13 mouse cellular contexts compared by ENCODE assay signal in genomic region chr15:103010112-103010846, GRCm38 (mm10). TPM values are rescaled to one million over a fixed set of nuclear protein-coding genes. Genes with fewer than 3 reads are reported as not detected.
A peak's percentile ranks its signal among the peaks of the same experiment; 100 is the strongest.
DNase-seq lines count a peak whose midpoint lies in the region; ATAC-seq and TF ChIP-seq lines count a peak whose summit lies in the region.
"Had no signal": no experiment of that assay in that cellular context is flagged by ENCODE, and none has a peak within 500 bp of the region (broad histone marks: within the 10 kb centered on the region; RNA-seq: fewer than 3 reads in every experiment).

No protein-coding gene starts in this region.

- no peaks in the 10 kb centered on the region for H3K36me3 ChIP-seq in intestine, embryonic 14.5 days (ENCODE audit: control insufficient read depth, insufficient read depth, low read length)
- H3K36me3 ChIP-seq in small intestine, adult 2 months (ENCODE audit: control insufficient read depth, insufficient read depth, low read length) = no peaks in the 10 kb centered on the region
- H3K36me3 ChIP-seq: heart, embryonic 12.5 days had no signal

- H3K4me2 ChIP-seq in intestine, embryonic 14.5 days (ENCODE audit: low read length) = peak overlapping the region; percentile 62
- H3K4me2 ChIP-seq: heart, embryonic 12.5 days had no signal

- H3K9ac ChIP-seq in intestine, embryonic 14.5 days (ENCODE audit: low read length) = peak overlapping the region; percentile 69
- H3K9ac ChIP-seq: heart, embryonic 12.5 days had no signal

- no peak for TF ChIP-seq CTCF in small intestine, adult 2 months (IDR thresholded peaks at IDR 0.05; ENCODE audit: extremely low read depth, insufficient read length, insufficient replicate concordance, low read depth, low read length)

- TF ChIP-seq POLR2A in small intestine, adult 2 months (IDR thresholded peaks at IDR 0.05; ENCODE audit: low read depth, low read length) = no peak

- H3K27ac ChIP-seq in intestine, embryonic 14.5 days (ENCODE audit: low read depth) = peak overlapping the region; percentile 71
- H3K27ac ChIP-seq in small intestine, adult 2 months (ENCODE audit: insufficient read depth, low read depth, low read length) = peak overlapping the region; percentile 68

- peak; percentile 52 for DNase-seq in kidney, postnatal 10 days
- DNase-seq in kidney, adult 8-10 months = no peak
- DNase-seq in adrenal gland, postnatal 25 days = peak; percentile 54
- no peak for DNase-seq in intestine, embryonic 14.5 days (ENCODE audit: low spot score)
- DNase-seq in layer of hippocampus, postnatal 36 days = no peak
- no peak for DNase-seq in embryo, embryonic 11 days
- DNase-seq: cerebellum, adult 2 months; lung, postnatal 36 days had no signal

- WGBS in intestine, embryonic 14.5 days = 3% methylated on average over 31 of the region's 31 CpGs
- WGBS in small intestine, adult 2 months = 6% methylated on average over 31 of the region's 31 CpGs

- peaks cover 36% of the 10 kb centered on the region for H3K4me1 ChIP-seq in intestine, embryonic 14.5 days (replicated peaks; ENCODE audit: control insufficient read depth, insufficient read depth, low read length)
- H3K4me1 ChIP-seq in small intestine, adult 2 months (ENCODE audit: control insufficient read depth, insufficient read depth, insufficient read length, low read length) = peaks cover 2% of the 10 kb centered on the region

- H3K27me3 ChIP-seq in intestine, embryonic 14.5 days (replicated peaks; ENCODE audit: control insufficient read depth, insufficient read depth, low read length) = peaks cover 89% of the 10 kb centered on the region
- H3K27me3 ChIP-seq in small intestine, adult 2 months (ENCODE audit: control insufficient read depth, insufficient read depth, low read length) = peaks cover 71% of the 10 kb centered on the region

- ATAC-seq in intestine, embryonic 14.5 days (replicated peaks; ENCODE audit: low FRiP score, low TSS enrichment, low read depth) = no peak

- H3K9me3 ChIP-seq in intestine, embryonic 14.5 days (ENCODE audit: control insufficient read depth, low read length) = no peaks in the 10 kb centered on the region
- H3K9me3 ChIP-seq: heart, embryonic 12.5 days had no signal

- H3K4me3 ChIP-seq in intestine, embryonic 14.5 days (ENCODE audit: low read depth, low read length) = peak overlapping the region; percentile 47
- peak overlapping the region; percentile 54 for H3K4me3 ChIP-seq in small intestine, adult 2 months (ENCODE audit: low read depth, low read length)
- H3K4me3 ChIP-seq: heart, embryonic 12.5 days; myocyte had no signal

RNA-seq across cellular contexts. Expression of gene Hoxc4, which starts 8.5 kb away (rescaled TPM):
- 7.3 and 8.4 TPM in 2 replicates for total RNA-seq in adrenal gland, postnatal 25 days (2021)
- polyA plus RNA-seq in intestine, embryonic 14.5 days (2014; fragmentation: Nextera tagmentation; extraction: Ambion mirVana) = 14.6 and 15.6 TPM in 2 replicates
- polyA plus RNA-seq in small intestine, adult 2 months (2012; rRNA removed) = 0.38 and 2.1 TPM in 2 replicates
- not detected for total RNA-seq in layer of hippocampus, postnatal 36 days (2021)
- total RNA-seq: left cerebral cortex, postnatal 36 days had no signal

RNA-seq across cellular contexts. Expression of gene Hoxc6, which starts 12.2 kb away (rescaled TPM):
- total RNA-seq in adrenal gland, postnatal 25 days (2021) = 59.4 and 68.1 TPM in 2 replicates
- 6.1 and 9.6 TPM in 2 replicates for polyA plus RNA-seq in intestine, embryonic 14.5 days (2014; fragmentation: Nextera tagmentation; extraction: Ambion mirVana)
- polyA plus RNA-seq in small intestine, adult 2 months (2012; rRNA removed) = 0.05 and 5.0 TPM in 2 replicates
- not detected for total RNA-seq in layer of hippocampus, postnatal 36 days (2021)
- total RNA-seq: left cerebral cortex, postnatal 36 days had no signal

RNA-seq across cellular contexts. Expression of gene Hoxc8, which starts 19.9 kb away (rescaled TPM):
- 21.5 and 26.7 TPM in 2 replicates for total RNA-seq in adrenal gland, postnatal 25 days (2021)
- polyA plus RNA-seq in intestine, embryonic 14.5 days (2014; fragmentation: Nextera tagmentation; extraction: Ambion mirVana) = 9.5 and 11.9 TPM in 2 replicates
- 1.8 TPM in 1 of 2 replicates, not detected in the other for polyA plus RNA-seq in small intestine, adult 2 months (2012; rRNA removed)
- total RNA-seq in layer of hippocampus, postnatal 36 days (2021) = not detected
- total RNA-seq: left cerebral cortex, postnatal 36 days had no signal
- polyA plus RNA-seq: cerebellum, adult 2 months; embryonic facial prominence, embryonic 14.5 days had no signal

RNA-seq across cellular contexts. Expression of gene Hoxc9, which starts 34.0 kb away (rescaled TPM):
- 0.85 and 1.5 TPM in 2 replicates for total RNA-seq in adrenal gland, postnatal 25 days (2021)
- polyA plus RNA-seq in intestine, embryonic 14.5 days (2014; fragmentation: Nextera tagmentation; extraction: Ambion mirVana) = 1.7 and 1.9 TPM in 2 replicates
- polyA plus RNA-seq in small intestine, adult 2 months (2012; rRNA removed) = 0.22 TPM in 1 of 2 replicates, not detected in the other
- not detected for total RNA-seq in layer of hippocampus, postnatal 36 days (2021)
- total RNA-seq: left cerebral cortex, postnatal 36 days had no signal
- polyA plus RNA-seq: cerebellum, adult 2 months; embryonic facial prominence, embryonic 14.5 days; heart, embryonic 12.5 days had no signal

RNA-seq across cellular contexts. Expression of gene Hoxc5, which starts 43.0 kb away (rescaled TPM):
- 7.6 and 9.0 TPM in 2 replicates for total RNA-seq in adrenal gland, postnatal 25 days (2021)
- polyA plus RNA-seq in intestine, embryonic 14.5 days (2014; fragmentation: Nextera tagmentation; extraction: Ambion mirVana) = 12.2 and 14.1 TPM in 2 replicates
- polyA plus RNA-seq in small intestine, adult 2 months (2012; rRNA removed) = 0.28 and 1.7 TPM in 2 replicates
- total RNA-seq in layer of hippocampus, postnatal 36 days (2021) = not detected
- total RNA-seq: left cerebral cortex, postnatal 36 days had no signal

Comparison
In these comparisons a context has a peak if more than half of its experiments do, and no peak if none do; other contexts are left out.
1. DNase-seq: peak in kidney, postnatal 10 days (single experiment) and adrenal gland, postnatal 25 days (single experiment); none in kidney, adult 8-10 months (0 of 2), intestine, embryonic 14.5 days (single experiment), layer of hippocampus, postnatal 36 days (0 of 2) and embryo, embryonic 11 days (single experiment).
2. RNA of gene Hoxc6, which starts 12.2 kb away (total RNA-seq): 59.4 to 68.1 TPM in adrenal gland, postnatal 25 days; not detected in layer of hippocampus, postnatal 36 days; every median in the first group is over 10 times any median in the second.
3. RNA of gene Hoxc8, which starts 19.9 kb away (total RNA-seq): 21.5 to 26.7 TPM in adrenal gland, postnatal 25 days; not detected in layer of hippocampus, postnatal 36 days; every median in the first group is over 10 times any median in the second.